Mouse (Mus musculus) T-helper 17 cell (primary cell): ENCODE measurements around the gene Il33.
"Not testable (repeated sequence)": the region's sequence is repeated elsewhere in the genome, so short reads cannot be mapped to it uniquely, and the experiment has no call there.

Experiments
- in situ Hi-C, 2 experiments: fragments of 300-600 bp; cut with MboI, MseI; formaldehyde crosslinking; loops; 1 replicate in 1 of 2; 2 replicates in 1 of 2; pipeline ENCODE4 v1.15.1; 2025; ENCODE audit warnings: high pct_unique_total_duplicates in 2 of 2

Il33 gene

GRCm38 (mm10) chr19:29940239-29940638 lies 15.3 kb downstream of the Il33 start:
- in situ Hi-C loops = no loop called here

GRCm38 (mm10) chr19:29941208-29941607 lies 16.3 kb downstream of the Il33 start:
- in situ Hi-C loops = no loop called here

GRCm38 (mm10) chr19:29942358-29942757 lies 17.4 kb downstream of the Il33 start:
- in situ Hi-C loops = no loop called here

GRCm38 (mm10) chr19:29944426-29944825 lies 19.5 kb downstream of the Il33 start:
- in situ Hi-C loops = no loop called here

GRCm38 (mm10) chr19:29944935-29945334 lies 20.0 kb downstream of the Il33 start:
- in situ Hi-C loops = not testable (repeated sequence)

- in situ Hi-C loops = no loop called here
Observed at GRCm38 (mm10) chr19:29945557-29946422, 20.9 kb downstream of the Il33 start.

- in situ Hi-C loops = no loop called here
Observed at GRCm38 (mm10) chr19:29946423-29946716, 21.5 kb downstream of the Il33 start.

- in situ Hi-C loops = no loop called here
Observed at GRCm38 (mm10) chr19:29947056-29947455, 22.1 kb downstream of the Il33 start.

- in situ Hi-C loops = no loop called here
Observed at GRCm38 (mm10) chr19:29947891-29948801, 23.2 kb downstream of the Il33 start.

- in situ Hi-C loops = no loop called here
Observed at GRCm38 (mm10) chr19:29952538-29952937, 27.6 kb downstream of the Il33 start.

- in situ Hi-C loops = no loop called here
Observed at GRCm38 (mm10) chr19:29953833-29954232, 28.9 kb downstream of the Il33 start.

GRCm38 (mm10) chr19:29955454-29955853 lies 30.5 kb downstream of the Il33 start:
- in situ Hi-C loops = loop anchor here (5.0 kb wide), 2 partner anchors 67 to 123 kb away; no protein-coding TSS in a partner anchor

GRCm38 (mm10) chr19:29960906-29961305 lies 36.0 kb downstream of the Il33 start:
- in situ Hi-C loops = no loop called here

- in situ Hi-C loops = no loop called here
Observed at GRCm38 (mm10) chr19:29961842-29962241, 36.9 kb downstream of the Il33 start.

- in situ Hi-C loops = no loop called here
Observed at GRCm38 (mm10) chr19:29963598-29964092, 38.7 kb downstream of the Il33 start.

GRCm38 (mm10) chr19:29967960-29968359 lies 43.0 kb downstream of the Il33 start:
- in situ Hi-C loops = no loop called here

GRCm38 (mm10) chr19:29973396-29973795 lies 48.5 kb downstream of the Il33 start:
- in situ Hi-C loops = no loop called here

GRCm38 (mm10) chr19:29978847-29979246 lies 53.9 kb downstream of the Il33 start:
- in situ Hi-C loops = loop anchor here in 1 of 2 experiments (5.0 kb wide), 1 partner anchor 157 kb away; no protein-coding TSS in a partner anchor

- in situ Hi-C loops = loop anchor here (5.0 kb wide), 2 partner anchors 147 to 157 kb away; no protein-coding TSS in a partner anchor
Observed at GRCm38 (mm10) chr19:29979452-29980089, 54.7 kb downstream of the Il33 start.

GRCm38 (mm10) chr19:29984208-29985005 lies 59.5 kb downstream of the Il33 start:
- in situ Hi-C loops = loop anchor here in 1 of 2 experiments (5.0 kb wide), 1 partner anchor 152 kb away; no protein-coding TSS in a partner anchor
